Mouse (Mus musculus): ENCODE data around the gene Wwox.

Wwox gene

GRCm38 (mm10) chr8:115109309-115109708 is 669.9 kb downstream of the Wwox start:
- DNase-seq (ENCODE audit: low read depth), result no peak

GRCm38 (mm10) chr8:115110423-115110822 is 671.0 kb downstream of the Wwox start:
- DNase-seq (ENCODE audit: low read depth), result no peak

- DNase-seq (ENCODE audit: low read depth), result no peak
These were observed 672.6 kb downstream of the Wwox start for GRCm38 (mm10) chr8:115112062-115112461.

- no peak for DNase-seq (ENCODE audit: low read depth)
These were observed 675.0 kb downstream of the Wwox start for GRCm38 (mm10) chr8:115114498-115114897.

GRCm38 (mm10) chr8:115126081-115126480 is 686.6 kb downstream of the Wwox start:
- no peak for DNase-seq (ENCODE audit: low read depth)

GRCm38 (mm10) chr8:115126674-115127073 is 687.2 kb downstream of the Wwox start:
- no peak for DNase-seq (ENCODE audit: low read depth)

- DNase-seq (ENCODE audit: low read depth), result no peak
These were observed 689.9 kb downstream of the Wwox start for GRCm38 (mm10) chr8:115129307-115129706.

- DNase-seq (ENCODE audit: low read depth), result no peak
These were observed 693.7 kb downstream of the Wwox start for GRCm38 (mm10) chr8:115133119-115133518.

GRCm38 (mm10) chr8:115133711-115134218 is 694.3 kb downstream of the Wwox start:
- DNase-seq (ENCODE audit: low read depth), result no peak

- DNase-seq (ENCODE audit: low read depth), result no peak
These were observed 697.4 kb downstream of the Wwox start for GRCm38 (mm10) chr8:115136888-115137287.

- DNase-seq (ENCODE audit: low read depth), result no peak
These were observed 702.2 kb downstream of the Wwox start for GRCm38 (mm10) chr8:115141614-115142013.

- DNase-seq (ENCODE audit: low read depth), result no peak
These were observed 704.3 kb downstream of the Wwox start for GRCm38 (mm10) chr8:115143530-115144320.

GRCm38 (mm10) chr8:115147006-115147405 is 707.6 kb downstream of the Wwox start:
- DNase-seq (ENCODE audit: low read depth), result no peak

GRCm38 (mm10) chr8:115150446-115151109 is 711.1 kb downstream of the Wwox start:
- no peak for DNase-seq (ENCODE audit: low read depth)

GRCm38 (mm10) chr8:115151416-115151815 is 712.0 kb downstream of the Wwox start:
- DNase-seq (ENCODE audit: low read depth), result no peak

- no peak for DNase-seq (ENCODE audit: low read depth)
These were observed 714.6 kb downstream of the Wwox start for GRCm38 (mm10) chr8:115154096-115154495.

- DNase-seq (ENCODE audit: low read depth), result peak; percentile 25
These were observed 716.7 kb downstream of the Wwox start for GRCm38 (mm10) chr8:115156142-115156541.

- DNase-seq (ENCODE audit: low read depth), result no peak
These were observed 718.7 kb downstream of the Wwox start for GRCm38 (mm10) chr8:115157977-115158720.

GRCm38 (mm10) chr8:115158721-115159111 is 719.3 kb downstream of the Wwox start:
- no peak for DNase-seq (ENCODE audit: low read depth)

- no peak for DNase-seq (ENCODE audit: low read depth)
These were observed 719.8 kb downstream of the Wwox start for GRCm38 (mm10) chr8:115159208-115159607.

GRCm38 (mm10) chr8:115159711-115160374 is 720.4 kb downstream of the Wwox start:
- DNase-seq (ENCODE audit: low read depth), result peak; percentile 9

GRCm38 (mm10) chr8:115160407-115160806 is 721.0 kb downstream of the Wwox start:
- DNase-seq (ENCODE audit: low read depth), result no peak
